Mouse (Mus musculus): Measurements from ENCODE around the gene Tmem245. TPM values are rescaled to one million over a fixed set of nuclear protein-coding genes. Genes with fewer than 3 reads are reported as not detected.

Tmem245 gene
- polyA plus RNA-seq, 1 experiment from 2014 or later = 6.4 TPM

GRCm38 (mm10) chr4:56855935-56856334 is 91.3 kb downstream of the Tmem245 start:
- Histone ChIP-seq H3K36me3 (ENCODE audit: insufficient read depth, low read length) (no peaks in the 10 kb centered on the region), H3K27ac (no peak overlapping the region), H3K9ac (ENCODE audit: low read depth, low read length) (no peak overlapping the region), H3K4me3 (replicated peaks; ENCODE audit: low read depth, low read length) (no peak overlapping the region), H3K27me3 (ENCODE audit: insufficient read depth, low read length) (no peaks in the 10 kb centered on the region), H3K9me3 (replicated peaks; ENCODE audit: low read length) (no peaks in the 10 kb centered on the region), H3K4me2 (ENCODE audit: low read length) (no peak overlapping the region), H3K4me1 (replicated peaks; ENCODE audit: insufficient read depth, low read length) (0 out of 2 replicates have a peak, but pooled peaks cover under 1% of the 10 kb centered on the region)
- 93% methylated on average over 5 of the region's 5 CpGs for WGBS
- ATAC-seq (replicated peaks; ENCODE audit: low FRiP score, low read depth) = no peak
- no peak for TF ChIP-seq CTCF (IDR thresholded peaks at IDR 0.05; ENCODE audit: low read depth)
- DNase-seq (ENCODE audit: low spot score) = no peak

- H3K36me3 ChIP-seq (ENCODE audit: insufficient read depth, low read length) = no peaks in the 10 kb centered on the region
These were observed 96.5 kb downstream of the Tmem245 start for GRCm38 (mm10) chr4:56850724-56851123.

GRCm38 (mm10) chr4:56848044-56848443 is 99.2 kb downstream of the Tmem245 start:
- no peak for TF ChIP-seq CTCF (IDR thresholded peaks at IDR 0.05; ENCODE audit: low read depth)
- no peaks in the 10 kb centered on the region for H3K9me3 ChIP-seq (replicated peaks; ENCODE audit: low read length)
- H3K4me1 ChIP-seq (replicated peaks; ENCODE audit: insufficient read depth, low read length) = 0 out of 2 replicates have a peak, but pooled peaks cover 4% of the 10 kb centered on the region
- H3K9ac ChIP-seq (ENCODE audit: low read depth, low read length) = no peak overlapping the region
- H3K4me3 ChIP-seq (replicated peaks; ENCODE audit: low read depth, low read length) = no peak overlapping the region
- no peak for DNase-seq (ENCODE audit: low spot score)
- no peaks in the 10 kb centered on the region for H3K27me3 ChIP-seq (ENCODE audit: insufficient read depth, low read length)
- no peaks in the 10 kb centered on the region for H3K36me3 ChIP-seq (ENCODE audit: insufficient read depth, low read length)
- ATAC-seq (replicated peaks; ENCODE audit: low FRiP score, low read depth) = no peak
- H3K4me2 ChIP-seq (ENCODE audit: low read length) = no peak overlapping the region
- no peak overlapping the region for H3K27ac ChIP-seq
- 75% methylated on average over 6 of the region's 6 CpGs for WGBS

More at GRCm38 (mm10) chr4:56850724-56851123, 96.5 kb downstream of the Tmem245 start:
- no peaks in the 10 kb centered on the region for H3K9me3 ChIP-seq (replicated peaks; ENCODE audit: low read length)
- 0 out of 2 replicates have a peak, but pooled peaks cover 4% of the 10 kb centered on the region for H3K4me1 ChIP-seq (replicated peaks; ENCODE audit: insufficient read depth, low read length)
- H3K9ac ChIP-seq (ENCODE audit: low read depth, low read length) = no peak overlapping the region
- no peaks in the 10 kb centered on the region for H3K27me3 ChIP-seq (ENCODE audit: insufficient read depth, low read length)
- no peak overlapping the region for H3K4me3 ChIP-seq (replicated peaks; ENCODE audit: low read depth, low read length)
- DNase-seq (ENCODE audit: low spot score) (peak; percentile 57), ATAC-seq (replicated peaks; ENCODE audit: low FRiP score, low read depth) (no peak; the same call in 1 of the 2 replicates)
- H3K27ac ChIP-seq = no peak overlapping the region
- no peak overlapping the region for H3K4me2 ChIP-seq (ENCODE audit: low read length)
- peak; percentile 40; the same call in 1 of the 2 replicates for TF ChIP-seq CTCF (IDR thresholded peaks at IDR 0.05; ENCODE audit: low read depth)
- 15% methylated on average over 6 of the region's 6 CpGs for WGBS

GRCm38 (mm10) chr4:56847400-56847799 is 99.8 kb downstream of the Tmem245 start:
- no peak for ATAC-seq (replicated peaks; ENCODE audit: low FRiP score, low read depth)
- 85% methylated on average over 3 of the region's 3 CpGs for WGBS
- H3K36me3 ChIP-seq (ENCODE audit: insufficient read depth, low read length) = no peaks in the 10 kb centered on the region
- no peak overlapping the region for H3K9ac ChIP-seq (ENCODE audit: low read depth, low read length)
- H3K27me3 ChIP-seq (ENCODE audit: insufficient read depth, low read length) = no peaks in the 10 kb centered on the region
- H3K4me3 ChIP-seq (replicated peaks; ENCODE audit: low read depth, low read length) = no peak overlapping the region
- no peak for TF ChIP-seq CTCF (IDR thresholded peaks at IDR 0.05; ENCODE audit: low read depth)
- H3K27ac ChIP-seq = no peak overlapping the region
- H3K4me1 ChIP-seq (replicated peaks; ENCODE audit: insufficient read depth, low read length) = 0 out of 2 replicates have a peak, but pooled peaks cover 4% of the 10 kb centered on the region
- DNase-seq (ENCODE audit: low spot score) = no peak
- no peaks in the 10 kb centered on the region for H3K9me3 ChIP-seq (replicated peaks; ENCODE audit: low read length)
- H3K4me2 ChIP-seq (ENCODE audit: low read length) = no peak overlapping the region

- no peak overlapping the region for H3K9ac ChIP-seq (ENCODE audit: low read depth, low read length)
- H3K4me3 ChIP-seq (replicated peaks; ENCODE audit: low read depth, low read length) = no peak overlapping the region
- no peak overlapping the region for H3K4me2 ChIP-seq (ENCODE audit: low read length)
- H3K27ac ChIP-seq = no peak overlapping the region
- 72% methylated on average over 12 of the region's 12 CpGs for WGBS
- 0 out of 2 replicates have a peak, but pooled peaks cover 4% of the 10 kb centered on the region for H3K4me1 ChIP-seq (replicated peaks; ENCODE audit: insufficient read depth, low read length)
- H3K9me3 ChIP-seq (replicated peaks; ENCODE audit: low read length) = no peaks in the 10 kb centered on the region
- no peak for ATAC-seq (replicated peaks; ENCODE audit: low FRiP score, low read depth)
- no peak for DNase-seq (ENCODE audit: low spot score)
- no peaks in the 10 kb centered on the region for H3K27me3 ChIP-seq (ENCODE audit: insufficient read depth, low read length)
- no peak for TF ChIP-seq CTCF (IDR thresholded peaks at IDR 0.05; ENCODE audit: low read depth)
- 0 out of 2 replicates have a peak, but pooled peaks cover under 1% of the 10 kb centered on the region for H3K36me3 ChIP-seq (ENCODE audit: insufficient read depth, low read length)
These were observed 101.2 kb downstream of the Tmem245 start for GRCm38 (mm10) chr4:56845896-56846533.

GRCm38 (mm10) chr4:56844911-56845310 is 102.3 kb downstream of the Tmem245 start:
- Histone ChIP-seq H3K36me3 (ENCODE audit: insufficient read depth, low read length) (peaks cover 6% of the 10 kb centered on the region; the same call in 1 of the 2 replicates), H3K9ac (ENCODE audit: low read depth, low read length) (no peak overlapping the region), H3K27ac (no peak overlapping the region), H3K4me3 (replicated peaks; ENCODE audit: low read depth, low read length) (no peak overlapping the region), H3K9me3 (replicated peaks; ENCODE audit: low read length) (no peaks in the 10 kb centered on the region), H3K4me1 (replicated peaks; ENCODE audit: insufficient read depth, low read length) (no peaks in the 10 kb centered on the region), H3K4me2 (ENCODE audit: low read length) (no peak overlapping the region), H3K27me3 (ENCODE audit: insufficient read depth, low read length) (no peaks in the 10 kb centered on the region)
- ATAC-seq (replicated peaks; ENCODE audit: low FRiP score, low read depth) (no peak), DNase-seq (ENCODE audit: low spot score) (no peak)
- no peak; the same call in 1 of the 2 replicates for TF ChIP-seq CTCF (IDR thresholded peaks at IDR 0.05; ENCODE audit: low read depth)
- 85% methylated on average over 4 of the region's 4 CpGs for WGBS
